Mouse (Mus musculus) Patski (cell line): Measurements from ENCODE around the gene Kcnj10. TPM values are rescaled to one million over a fixed set of nuclear protein-coding genes. Genes with fewer than 3 reads are reported as not detected.

ENCODE experiments used
- ATAC-seq: fragments of 100-300 bp; one replicate; pipeline ENCODE4 v1.8.0; 2021
- CTCF ChIA-PET: fragments of 350-600 bp; sonication (Branson Sonifier 250); formaldehyde crosslinking; loops from one replicate; lab custom pipeline; 2022; ENCODE audit warnings: inconsistent platforms; lab: Charles Lee
- POLR2A ChIA-PET: fragments of 350-600 bp; sonication (Branson Sonifier 250); formaldehyde crosslinking; loops from one replicate; lab custom pipeline; 2022; ENCODE audit warnings: antibody characterized with exemption, inconsistent platforms; lab: Charles Lee
- DNase-seq: peaks from one replicate; pipeline ENCODE4 v3.0.0-alpha.2; 2011; ENCODE audit warnings: low read depth, low spot score
- H3K27me3 ChIP-seq: fragments of 371-371 bp; one replicate; pipeline ENCODE4 v1.5.1; 2021
- CTCF ChIP-seq: fragments of 100-300 bp; IDR thresholded peaks from one replicate; pipeline ENCODE4 v1.5.1; 2021
- in situ Hi-C: fragments of 300-500 bp; cut with MboI; formaldehyde crosslinking; loops from 3 replicates; pipeline ENCODE4 v1.11.1; 2018; ENCODE audit warnings: low pct_unique_long_range_greater_than_20kb, mixed read lengths
- polyA plus RNA-seq: library from polyadenylated mRNA; unstranded; gene quantifications from one replicate; pipeline ENCODE4 v1.2.3, GENCODE M21; 2021

Gene Kcnj10
- polyA plus RNA-seq, 1 experiment from 2014 or later: 0.04 TPM

DNA sequence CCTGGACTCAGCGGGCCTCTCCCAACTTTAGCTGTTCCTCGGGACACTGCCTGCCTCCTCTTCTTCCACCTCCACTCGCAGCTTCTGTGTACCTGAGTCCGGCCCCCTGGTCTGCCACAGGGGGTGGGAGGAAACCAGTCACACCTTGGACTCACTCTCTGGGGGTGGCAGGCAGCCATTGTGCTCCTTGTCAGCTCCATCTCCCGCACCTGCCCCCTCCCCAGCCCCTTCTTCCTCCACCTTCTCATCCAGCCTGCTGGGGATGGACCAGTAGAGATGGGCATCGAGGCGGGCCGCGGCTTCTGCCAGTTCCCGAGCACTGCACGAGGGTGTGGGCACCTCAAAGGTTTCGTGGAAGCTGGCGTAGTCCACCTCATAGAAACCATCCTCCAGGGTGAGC, 18.3 kb upstream of the Kcnj10 start:
- H3K27me3 ChIP-seq: no peaks in the 10 kb centered on the region
- CTCF ChIA-PET: interaction anchor here (0.9 to 1.3 kb wide), 3 partner anchors 11 to 203 kb away, joined by 3 to 4 read pairs (median 3); no protein-coding TSS in a partner anchor
- in situ Hi-C loops: no loop called here

GRCm38 (mm10) chr1:172323298-172323697, 17.7 kb upstream of the Kcnj10 start:
- no peak for ATAC-seq
- H3K27me3 ChIP-seq: no peaks in the 10 kb centered on the region
- in situ Hi-C loops: no loop called here
- ChIA-PET POLR2A (interaction anchor here (2.1 kb wide), 1 partner anchor 9 kb away, joined by 6 read pairs; no protein-coding TSS in a partner anchor), CTCF (interaction anchor here (0.9 to 1.9 kb wide), 3 partner anchors 11 to 204 kb away, joined by 3 to 6 read pairs (median 4); no protein-coding TSS in a partner anchor)
- DNase-seq: no peak
- TF ChIP-seq CTCF: no peak

More for the DNA sequence above, 18.3 kb upstream of the Kcnj10 start:
- TF ChIP-seq CTCF: no peak
- no peak for ATAC-seq
- POLR2A ChIA-PET: interaction anchor here (2.1 kb wide), 1 partner anchor 8 kb away, joined by 6 read pairs; no protein-coding TSS in a partner anchor
- no peak for DNase-seq

- CTCF ChIA-PET: interaction anchor here (1.3 to 2.1 kb wide), 6 partner anchors 9 to 207 kb away, joined by 3 to 16 read pairs (median 5); no protein-coding TSS in a partner anchor
Measured at GRCm38 (mm10) chr1:172323801-172324359, 17.1 kb upstream of the Kcnj10 start.

DNA sequence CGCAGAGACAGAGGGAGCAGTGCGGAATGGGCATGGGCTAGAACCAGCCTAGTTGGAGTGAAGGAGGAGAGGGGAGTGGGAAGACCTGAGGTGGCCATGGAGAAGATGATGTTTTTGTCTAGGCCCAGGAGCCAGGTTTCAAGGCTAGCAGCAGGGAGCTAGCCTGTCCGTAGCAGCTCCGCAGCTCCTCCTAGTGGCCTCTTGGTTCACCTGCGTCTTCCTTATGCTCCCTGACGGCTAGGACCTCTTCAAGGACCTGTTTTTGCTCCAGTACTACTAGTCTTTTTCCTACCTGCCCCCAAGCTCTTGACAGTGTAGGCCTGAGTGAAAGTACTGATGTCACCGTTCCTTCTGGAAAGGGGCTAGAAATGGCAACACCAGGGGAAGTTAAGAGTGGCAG, 16.3 kb upstream of the Kcnj10 start:
- DNase-seq (no peak), ATAC-seq (peak; percentile 86)
- no peak for TF ChIP-seq CTCF
- ChIA-PET CTCF (interaction anchor here (0.8 to 2.1 kb wide), 16 partner anchors 8 to 279 kb away, joined by 3 to 16 read pairs (median 4); partner anchors contain the start of gene Kcnj10), POLR2A (no interaction called here)
- in situ Hi-C loops: loop anchor here (5.0 to 25.0 kb wide), 3 partner anchors 43 to 487 kb away; partner anchors contain the start of genes Cd84 and Vangl2
- peaks cover 4% of the 10 kb centered on the region for H3K27me3 ChIP-seq

More at GRCm38 (mm10) chr1:172323801-172324359, 17.1 kb upstream of the Kcnj10 start:
- H3K27me3 ChIP-seq: peaks cover under 1% of the 10 kb centered on the region
- DNase-seq: no peak
- no peak for ATAC-seq
- TF ChIP-seq CTCF: no peak
- POLR2A ChIA-PET: interaction anchor here (2.1 kb wide), 1 partner anchor 10 kb away, joined by 6 read pairs; no protein-coding TSS in a partner anchor
- in situ Hi-C loops: no loop called here

DNA sequence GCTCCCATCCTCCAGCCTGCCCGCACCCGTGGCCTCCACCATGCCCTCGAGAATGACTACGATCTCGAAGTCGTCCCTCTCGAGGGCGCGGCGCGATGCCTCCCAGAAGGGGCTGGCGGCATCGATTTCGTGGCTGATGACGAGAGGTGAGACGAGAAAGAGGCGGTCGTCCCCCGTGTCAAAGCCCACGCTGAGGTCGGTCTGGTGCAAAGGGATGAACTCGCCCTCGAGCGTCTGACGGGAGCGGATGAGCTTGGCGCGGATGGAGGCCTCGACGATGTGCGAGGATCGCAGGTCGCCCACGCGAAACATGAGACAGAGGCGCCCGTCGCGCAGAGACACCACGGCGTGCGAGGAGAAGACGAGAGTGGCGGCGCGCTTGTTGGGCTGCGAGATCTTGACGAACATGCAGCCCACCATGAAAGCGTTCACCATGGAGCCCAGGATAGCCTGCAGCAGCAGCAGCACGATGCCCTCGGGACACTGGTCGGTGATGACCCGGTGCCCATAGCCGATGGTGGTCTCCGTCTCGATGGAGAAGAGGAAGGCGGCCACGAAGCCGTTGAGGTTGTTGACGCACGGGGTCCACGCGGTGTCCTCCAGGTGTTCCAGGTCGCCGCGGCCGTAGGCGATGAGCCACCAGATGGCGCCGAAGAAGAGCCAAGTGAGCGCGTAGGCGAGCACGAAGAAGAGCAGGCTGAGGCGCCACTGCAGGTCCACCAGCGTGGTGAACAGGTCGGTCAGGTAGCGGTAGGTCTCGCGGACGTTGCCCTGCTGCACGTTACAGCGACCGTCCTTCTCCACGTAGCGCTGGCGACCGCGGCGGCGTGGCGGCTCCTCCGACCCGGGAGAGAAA, 15.1 kb upstream of the Kcnj10 start:
- POLR2A ChIA-PET: no interaction called here
- CTCF ChIA-PET: interaction anchor here (0.8 to 2.1 kb wide), 11 partner anchors 8 to 280 kb away, joined by 4 to 16 read pairs (median 4); partner anchors contain the start of gene Kcnj10
- H3K27me3 ChIP-seq: peaks cover 4% of the 10 kb centered on the region
- no peak for TF ChIP-seq CTCF
- ATAC-seq (no peak), DNase-seq (no peak)
- in situ Hi-C loops: loop anchor here (5.0 to 25.0 kb wide), 3 partner anchors 41 to 489 kb away; partner anchors contain the start of genes Cd84 and Vangl2

DNA sequence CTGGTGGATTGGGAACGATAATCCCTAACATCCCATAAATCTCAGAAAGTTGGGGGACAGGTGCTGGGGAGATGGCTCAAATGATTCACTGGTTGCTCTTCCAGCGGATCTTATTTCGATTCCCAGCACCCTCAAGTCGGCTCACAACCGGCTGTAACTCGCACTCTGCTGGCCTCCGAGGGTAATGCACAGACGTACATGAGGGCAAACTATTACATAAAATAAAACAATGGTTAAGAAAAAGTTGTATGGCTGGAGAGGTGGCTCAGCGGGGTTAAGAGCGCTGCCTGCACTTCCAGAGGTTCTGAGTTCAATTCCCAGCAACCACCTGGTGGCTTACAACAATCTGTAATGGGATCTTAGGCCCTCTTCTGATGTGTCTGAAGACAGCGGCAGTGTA, 14.3 kb upstream of the Kcnj10 start:
- DNase-seq: no peak
- peaks cover 4% of the 10 kb centered on the region for H3K27me3 ChIP-seq
- TF ChIP-seq CTCF: no peak
- ATAC-seq: no peak
- ChIA-PET CTCF (no interaction called here), POLR2A (no interaction called here)
- in situ Hi-C loops: loop anchor here (5.0 to 25.0 kb wide), 3 partner anchors 41 to 489 kb away; partner anchors contain the start of genes Cd84 and Vangl2

DNA sequence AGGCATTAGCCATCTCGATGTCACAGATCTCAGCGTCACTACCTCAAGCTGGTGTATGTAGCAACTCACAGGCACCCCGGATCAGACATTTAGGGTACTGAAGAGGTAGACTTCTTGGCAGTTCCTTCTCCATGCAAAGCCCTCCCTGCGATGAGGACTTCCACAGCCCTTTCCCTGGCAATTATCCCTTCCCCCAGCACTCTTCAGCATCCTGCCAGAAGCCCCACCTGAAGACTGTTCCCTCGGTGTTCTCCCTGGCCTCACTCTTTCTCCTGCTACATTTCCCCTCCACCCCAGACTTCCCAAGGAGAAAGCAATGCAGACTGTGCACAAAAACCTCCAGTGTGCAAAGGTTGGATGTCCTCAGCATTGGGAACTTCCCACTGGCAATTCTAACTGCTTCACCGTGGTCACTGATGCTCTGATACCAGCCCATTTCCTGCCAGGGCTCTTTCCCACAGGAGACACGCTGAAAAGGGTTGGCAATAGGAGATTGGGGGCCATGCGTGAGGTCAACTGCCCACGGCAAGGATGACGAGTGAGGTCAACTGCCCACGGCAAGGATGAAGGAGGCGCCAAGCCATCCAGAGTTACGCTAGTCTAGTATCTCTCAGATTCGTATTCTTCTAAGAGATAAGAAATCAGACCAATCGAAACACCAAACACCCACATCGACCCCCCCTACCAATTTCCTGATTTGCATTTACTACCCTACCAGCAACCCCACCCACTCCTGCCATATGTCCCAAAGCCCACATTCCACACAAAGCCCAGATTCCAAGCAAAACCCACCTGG, 13.6 kb upstream of the Kcnj10 start:
- H3K27me3 ChIP-seq: peaks cover 9% of the 10 kb centered on the region
- in situ Hi-C loops: loop anchor here (5.0 to 25.0 kb wide), 3 partner anchors 40 to 490 kb away; partner anchors contain the start of genes Cd84 and Vangl2
- CTCF ChIA-PET: no interaction called here
- ATAC-seq: no peak
- TF ChIP-seq CTCF: no peak
- DNase-seq: no peak
- POLR2A ChIA-PET: no interaction called here

DNA sequence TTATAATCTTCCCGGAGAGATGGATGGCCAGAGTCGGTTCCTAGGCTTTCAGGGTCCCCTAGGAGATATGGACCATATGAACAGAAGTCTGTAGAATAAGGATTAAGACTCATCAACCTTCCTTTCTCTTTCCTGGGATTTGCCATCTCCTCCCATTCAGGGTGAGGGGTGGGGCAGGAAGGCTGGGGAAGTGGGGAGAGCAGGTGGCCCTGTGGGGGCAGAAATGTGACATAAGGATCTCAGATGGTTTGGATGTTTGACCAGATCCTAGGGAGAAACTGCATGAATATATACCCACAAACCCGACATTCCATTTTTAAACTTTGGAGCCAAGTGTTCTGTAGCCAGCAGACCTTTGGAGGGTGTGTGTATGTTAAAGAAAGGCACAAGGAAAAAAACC, 13.0 kb upstream of the Kcnj10 start:
- ChIA-PET POLR2A (no interaction called here), CTCF (no interaction called here)
- in situ Hi-C loops: loop anchor here (5.0 to 25.0 kb wide), 3 partner anchors 39 to 491 kb away; partner anchors contain the start of genes Cd84 and Vangl2
- DNase-seq: no peak
- H3K27me3 ChIP-seq: peaks cover 13% of the 10 kb centered on the region
- ATAC-seq: no peak
- TF ChIP-seq CTCF: no peak

GRCm38 (mm10) chr1:172328461-172328860, 12.5 kb upstream of the Kcnj10 start:
- ChIA-PET POLR2A (no interaction called here), CTCF (no interaction called here)
- in situ Hi-C loops: loop anchor here (5.0 to 25.0 kb wide), 3 partner anchors 39 to 491 kb away; partner anchors contain the start of genes Cd84 and Vangl2
- TF ChIP-seq CTCF: no peak
- H3K27me3 ChIP-seq: peaks cover 13% of the 10 kb centered on the region
- ATAC-seq (no peak), DNase-seq (no peak)
